33 mouse cellular contexts compared by ENCODE assay signal in genomic region chr10:126479743-126480142, GRCm38 (mm10).
"Had no signal": no experiment of that assay in that cellular context is flagged by ENCODE, and none has a peak within 500 bp of the region (broad histone marks: within the 10 kb centered on the region; RNA-seq: fewer than 3 reads in every experiment).

No protein-coding gene starts in this region.

- H3K36me3 ChIP-seq: heart, embryonic 10.5 days; heart, embryonic 12.5 days; heart, embryonic 13.5 days; heart, embryonic 15.5 days; hindbrain, embryonic 10.5 days; hindbrain, embryonic 12.5 days; hindbrain, embryonic 13.5 days; hindbrain, embryonic 15.5 days; intestine, embryonic 15.5 days had no signal

- H3K9ac ChIP-seq: heart, embryonic 12.5 days; heart, embryonic 13.5 days; heart, embryonic 15.5 days; hindbrain, embryonic 12.5 days; hindbrain, embryonic 13.5 days; hindbrain, embryonic 14.5 days; hindbrain, embryonic 15.5 days; intestine, embryonic 15.5 days had no signal

- H3K4me2 ChIP-seq: heart, embryonic 11.5 days; heart, embryonic 12.5 days; heart, embryonic 13.5 days; heart, embryonic 15.5 days; hindbrain, embryonic 12.5 days; hindbrain, embryonic 13.5 days; hindbrain, embryonic 14.5 days; hindbrain, embryonic 15.5 days; intestine, embryonic 15.5 days had no signal

- H3K4me3 ChIP-seq: heart, embryonic 10.5 days; heart, embryonic 12.5 days; heart, embryonic 13.5 days; heart, embryonic 15.5 days; hindbrain, embryonic 10.5 days; hindbrain, embryonic 12.5 days; hindbrain, embryonic 13.5 days; hindbrain, embryonic 15.5 days; intestine, embryonic 15.5 days; layer of hippocampus, adult 2 months; left cerebral cortex, adult 2 months had no signal

- DNase-seq: heart, postnatal 10 days; heart, postnatal 14 days; heart, postnatal 36 days; kidney, adult 11 months; kidney, adult 18-20 months; kidney, adult 2 months; kidney, adult 8-10 months; kidney, adult 9 months; kidney, postnatal 10 days; kidney, postnatal 14 days; kidney, postnatal 25 days; kidney, postnatal 4 days; layer of hippocampus, adult 9-11 months; layer of hippocampus, postnatal 36 days had no signal

- H3K9me3 ChIP-seq: heart, embryonic 10.5 days; heart, embryonic 15.5 days; hindbrain, embryonic 10.5 days; hindbrain, embryonic 12.5 days; hindbrain, embryonic 15.5 days; intestine, embryonic 15.5 days had no signal

- H3K27me3 ChIP-seq: heart, embryonic 12.5 days; heart, embryonic 13.5 days; heart, embryonic 15.5 days; hindbrain, embryonic 12.5 days; hindbrain, embryonic 13.5 days; hindbrain, embryonic 15.5 days; intestine, embryonic 15.5 days had no signal

- ATAC-seq: hindbrain, embryonic 16.5 days; hindbrain, postnatal 0 days; inflammation-experienced regulatory T-cells, adult 6 months; intestine, embryonic 15.5 days; intestine, embryonic 16.5 days; intestine, postnatal 0 days had no signal

- H3K4me1 ChIP-seq: heart, embryonic 10.5 days; heart, embryonic 12.5 days; heart, embryonic 13.5 days; heart, embryonic 15.5 days; hindbrain, embryonic 10.5 days; hindbrain, embryonic 12.5 days; hindbrain, embryonic 13.5 days; hindbrain, embryonic 15.5 days; intestine, embryonic 15.5 days had no signal

- H3K27ac ChIP-seq: heart, embryonic 10.5 days; heart, embryonic 13.5 days; heart, embryonic 15.5 days; hindbrain, embryonic 10.5 days; hindbrain, embryonic 12.5 days; hindbrain, embryonic 13.5 days; hindbrain, embryonic 14.5 days; hindbrain, embryonic 15.5 days; hindbrain, postnatal 0 days; intestine, embryonic 15.5 days; kidney, postnatal 0 days; layer of hippocampus, adult 2 months; left cerebral cortex, adult 2 months had no signal
